Mouse (Mus musculus) c-Kit-positive CD71-positive TER-119-negative erythroid progenitor cells, embryonic 14.5 days (primary cell): Measurements from ENCODE around the gene Med16.

Experiments
- DNase-seq: peaks from one replicate; pipeline ENCODE4 v3.0.0-alpha.2; 2013; ENCODE audit warnings: low read depth

Gene Med16

GRCm38 (mm10) chr10:79858416-79859074 is 50.2 kb downstream of the Med16 start:
- no peak for DNase-seq

DNA sequence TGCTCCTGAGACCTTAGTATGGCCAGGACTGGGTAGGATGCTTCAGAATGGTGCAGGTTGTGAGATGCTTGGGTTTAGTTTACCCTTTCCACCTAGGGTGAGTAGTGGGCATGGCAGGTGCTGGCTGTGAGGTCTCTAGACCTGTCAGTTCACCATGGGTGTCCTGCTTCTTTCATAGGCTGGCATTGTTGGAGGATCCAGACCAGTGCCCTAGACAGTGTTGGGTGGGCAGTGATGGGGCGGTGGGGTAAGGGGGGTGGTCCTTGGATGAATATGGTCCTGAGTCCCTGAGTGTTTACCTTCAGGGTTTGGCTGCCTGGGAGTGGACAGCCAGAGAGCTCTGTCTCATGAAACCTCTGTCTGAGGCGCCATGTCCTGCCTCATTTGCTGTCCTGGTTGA is 50.8 kb downstream of the Med16 start:
- DNase-seq = no peak

- DNase-seq = no peak
These were observed 51.3 kb downstream of the Med16 start for GRCm38 (mm10) chr10:79857452-79857811.

DNA sequence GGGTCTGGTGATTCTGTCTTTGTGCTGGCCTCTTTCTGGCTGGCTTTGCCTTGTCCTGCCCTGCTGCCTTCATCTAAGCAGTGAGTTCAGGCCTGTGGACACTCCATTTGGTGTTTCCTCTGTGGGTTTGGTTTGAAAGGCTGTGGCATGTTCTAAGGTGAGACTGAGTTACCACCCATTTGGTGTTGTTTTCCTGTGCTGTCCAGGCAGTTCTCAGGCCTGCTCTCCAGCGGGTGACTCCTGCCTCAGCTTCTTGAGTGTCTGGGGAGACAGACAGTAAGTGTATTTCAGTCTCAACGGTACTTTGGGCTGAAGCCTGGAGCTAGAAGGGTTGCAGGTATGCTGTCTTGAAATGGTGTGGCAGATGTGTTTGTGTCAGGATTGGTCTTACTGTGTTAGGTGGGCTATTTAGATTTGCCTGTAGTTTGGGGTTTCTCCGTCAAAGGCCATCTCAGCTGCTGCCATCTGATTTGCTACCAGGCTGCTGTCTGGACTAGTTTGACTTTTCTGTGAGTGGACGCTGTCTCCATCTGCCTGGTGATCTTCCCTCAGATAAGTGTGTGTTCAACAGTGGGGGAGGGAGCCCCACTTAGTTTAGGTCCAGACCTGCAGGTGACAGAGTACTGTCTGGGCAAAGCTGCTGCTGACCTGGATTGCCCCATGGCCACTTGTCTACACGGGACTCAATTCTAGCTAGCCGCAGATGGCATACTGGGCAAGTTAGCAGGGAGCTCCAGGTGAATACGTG is 51.8 kb downstream of the Med16 start:
- no peak for DNase-seq

DNA sequence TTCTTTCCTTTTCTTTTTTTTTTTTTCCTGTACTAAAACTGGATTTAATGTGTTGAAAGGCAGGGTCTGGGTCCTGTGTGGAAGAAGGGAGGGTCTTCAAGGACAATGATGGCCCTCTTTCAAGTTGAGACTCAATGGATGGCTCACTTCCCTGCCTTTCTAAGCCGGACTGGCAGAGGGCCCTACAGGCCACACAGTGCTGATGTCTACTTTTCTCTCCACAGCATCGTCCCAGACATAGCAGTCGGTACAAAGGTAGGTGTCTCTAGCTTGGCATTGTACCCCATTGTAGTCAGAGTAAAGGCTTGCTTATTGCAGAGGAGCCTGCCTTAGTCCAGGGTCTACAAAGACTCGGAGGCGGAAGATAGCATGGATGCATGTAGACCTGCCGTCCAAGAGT is 52.4 kb downstream of the Med16 start:
- DNase-seq = no peak

DNA sequence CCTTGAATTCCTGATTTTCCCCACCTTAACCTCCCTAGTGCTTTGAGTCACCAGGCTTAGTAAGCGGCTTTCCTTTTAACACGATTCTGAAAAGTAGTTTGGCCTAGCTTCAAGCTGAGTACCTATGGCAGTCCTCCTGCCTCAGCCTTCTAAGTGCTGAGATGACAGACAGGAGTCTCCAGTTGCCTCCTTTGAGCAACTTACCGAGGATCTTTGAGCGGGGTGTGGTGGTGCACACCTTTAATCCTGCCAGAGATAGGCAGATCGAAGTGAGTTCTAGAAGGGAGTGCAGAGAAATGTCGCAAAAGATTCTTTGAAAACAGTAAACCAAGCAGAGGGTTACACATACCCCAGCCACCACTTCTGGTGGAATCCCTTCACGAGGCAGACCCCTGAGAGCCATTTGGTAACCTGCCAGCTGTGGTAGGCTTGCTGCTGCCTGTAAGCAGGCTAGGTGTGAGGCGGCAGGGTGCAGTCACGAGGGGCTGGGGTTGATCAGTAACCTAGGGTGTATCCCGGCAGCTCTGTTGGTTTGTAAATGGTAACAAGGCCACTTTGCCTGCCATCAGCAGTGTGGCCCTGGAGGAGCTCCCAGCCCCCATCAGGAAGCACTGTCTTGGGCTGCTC is 53.1 kb downstream of the Med16 start:
- DNase-seq = peak; percentile 30

DNA sequence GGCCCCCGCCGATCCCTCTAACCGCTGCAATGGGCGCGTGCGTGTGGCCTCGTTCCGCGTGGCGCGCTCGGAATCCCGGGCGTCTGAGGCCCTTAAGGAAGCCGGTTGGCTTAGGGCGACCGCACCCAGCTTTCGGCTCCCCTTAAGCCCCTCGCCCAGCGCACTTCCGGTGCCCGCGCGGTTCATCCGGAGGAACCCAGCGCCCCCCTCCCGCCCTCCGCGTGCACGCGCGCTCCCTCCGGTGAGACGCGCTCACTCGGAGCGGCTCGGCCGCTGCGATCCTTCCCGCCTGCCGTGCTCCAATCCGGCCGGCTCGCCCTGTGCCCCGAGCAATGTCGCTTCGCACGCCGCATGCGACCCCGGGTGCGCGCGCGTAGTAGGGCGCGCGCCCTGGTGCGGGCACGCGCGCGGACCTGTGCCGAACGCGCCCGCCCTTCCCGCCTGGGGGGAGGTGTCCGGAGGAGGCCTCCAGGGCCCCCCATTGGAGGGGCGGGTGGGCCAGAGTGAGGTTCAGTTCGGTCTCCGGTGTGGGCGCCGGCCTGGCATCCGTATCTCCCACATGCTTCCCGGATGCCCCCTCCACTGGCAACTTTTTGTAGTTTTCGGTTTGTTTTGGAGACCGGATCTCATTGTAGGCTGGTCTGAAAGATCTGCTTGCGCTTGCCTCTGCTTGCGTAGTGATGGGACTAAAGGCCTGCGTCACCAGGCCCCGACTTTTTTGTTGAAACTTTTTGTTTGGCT is 53.8 kb downstream of the Med16 start:
- peak; percentile 34 for DNase-seq

GRCm38 (mm10) chr10:79853860-79854795 is 54.6 kb downstream of the Med16 start, which contains the start of gene Ptbp1:
Gene Ptbp1 (plus strand): TSS chr10:79854427.
- DNase-seq = peak; percentile 100

- DNase-seq = peak; percentile 51
These were observed 55.3 kb downstream of the Med16 start for GRCm38 (mm10) chr10:79853392-79853791.

GRCm38 (mm10) chr10:79852827-79853226 is 55.9 kb downstream of the Med16 start:
- DNase-seq = no peak

- DNase-seq = no peak
These were observed 56.5 kb downstream of the Med16 start for GRCm38 (mm10) chr10:79852107-79852789.

DNA sequence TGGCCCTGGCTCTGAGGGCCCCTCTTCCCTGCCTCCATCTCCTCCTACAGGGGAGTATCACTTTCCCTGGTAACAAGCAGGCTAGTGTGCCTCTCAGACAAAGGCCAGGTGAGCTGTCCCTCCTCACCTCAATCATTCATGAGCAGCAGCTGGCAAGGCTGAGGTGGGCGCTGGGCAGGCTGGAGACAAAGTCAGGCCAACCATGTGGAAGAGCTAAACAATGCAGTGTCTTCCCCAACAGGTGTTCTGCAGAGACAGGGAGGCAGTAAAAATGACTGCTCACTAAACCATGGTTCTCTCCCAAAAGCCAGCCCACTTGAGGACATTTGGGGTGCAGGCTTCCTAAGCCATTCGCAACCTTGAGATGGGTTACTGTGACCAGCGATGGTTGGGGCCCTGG is 57.1 kb downstream of the Med16 start:
- no peak for DNase-seq

DNA sequence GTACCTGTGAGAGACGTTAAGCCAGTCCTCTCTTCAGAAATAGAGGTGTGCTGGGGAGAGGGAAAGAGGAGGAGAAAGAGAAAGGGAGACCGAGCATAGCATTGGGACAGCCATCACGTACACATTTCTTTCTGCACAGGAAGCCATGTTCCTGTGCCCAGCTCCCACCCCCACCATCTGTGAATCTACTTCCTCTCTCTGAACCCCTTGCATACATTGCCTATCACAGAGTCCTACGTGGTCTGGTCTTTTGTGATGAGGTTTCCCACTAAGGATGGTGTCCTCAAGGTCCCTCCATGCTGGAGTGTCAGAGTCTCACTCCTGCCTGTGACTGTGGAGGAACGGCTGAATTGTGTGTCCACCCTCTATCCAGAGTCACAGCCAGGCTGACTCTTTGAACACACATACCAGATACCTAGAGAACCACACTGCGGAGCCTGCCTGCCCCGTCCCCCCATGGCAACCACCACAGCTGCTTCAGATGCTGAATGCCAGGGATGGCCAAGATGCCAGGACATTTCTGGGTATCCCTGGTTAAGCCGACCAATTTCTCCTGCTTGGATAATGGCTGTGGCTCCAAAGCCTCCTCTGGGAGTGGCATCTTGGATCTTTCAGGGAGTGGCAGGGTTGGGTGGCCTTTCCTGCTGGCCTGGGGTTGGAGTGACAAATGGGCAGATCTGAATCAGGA is 58.6 kb downstream of the Med16 start:
- no peak for DNase-seq

DNA sequence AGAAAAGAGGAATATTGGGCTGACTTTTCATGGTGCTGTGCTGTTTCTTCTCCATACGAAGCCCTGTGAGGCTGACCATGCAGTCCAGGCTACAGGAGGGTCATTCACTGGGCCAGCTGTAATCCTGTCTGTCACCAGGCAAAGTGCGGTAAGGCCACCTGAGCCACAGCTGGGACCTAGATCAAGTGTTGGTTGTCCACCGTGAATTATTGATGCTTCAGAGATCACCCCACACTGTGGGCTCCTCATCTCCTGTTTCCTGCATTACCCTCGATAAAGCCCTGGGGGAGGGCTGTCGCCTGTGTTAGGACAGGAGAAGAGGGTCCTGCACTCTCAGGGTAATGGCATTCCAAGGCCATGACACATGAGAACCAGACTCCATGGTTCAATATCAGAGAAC is 62.2 kb downstream of the Med16 start:
- DNase-seq = no peak
